ENCODE assay signal across 24 mouse cellular contexts in the genomic region with DNA sequence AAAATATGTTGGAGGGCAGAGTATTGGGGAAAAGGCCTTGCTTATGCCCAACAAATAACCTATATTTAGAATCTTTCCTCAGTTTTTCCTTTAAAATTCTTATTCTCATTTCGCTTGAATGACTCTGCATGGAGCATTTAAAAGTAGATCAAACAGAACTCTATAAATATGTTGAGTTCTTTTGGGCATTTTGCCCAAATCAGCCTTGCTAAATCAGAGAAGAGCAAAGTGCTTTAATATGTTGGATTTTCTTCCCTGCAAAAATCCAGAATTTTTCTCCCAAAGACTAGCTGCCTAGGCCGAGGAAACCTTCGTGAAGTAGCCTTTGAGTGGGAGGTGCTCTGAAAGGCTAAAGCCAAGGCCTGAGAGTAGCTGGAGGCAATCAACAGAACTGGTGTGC.
DNase-seq lines count a peak whose midpoint lies in the region; ATAC-seq and TF ChIP-seq lines count a peak whose summit lies in the region.
"Had no signal": no experiment of that assay in that cellular context is flagged by ENCODE, and none has a peak within 500 bp of the region (broad histone marks: within the 10 kb centered on the region; RNA-seq: fewer than 3 reads in every experiment).

No protein-coding gene starts in this region.

- no peak overlapping the region for H3K4me2 ChIP-seq in embryonic facial prominence, embryonic 14.5 days (ENCODE audit: low read depth, low read length)
- no peak overlapping the region for H3K4me2 ChIP-seq in lung, postnatal 0 days (replicated peaks; ENCODE audit: low read depth, low read length)
- H3K4me2 ChIP-seq: forebrain, embryonic 12.5 days; heart, embryonic 13.5 days; kidney, embryonic 15.5 days; limb, embryonic 15.5 days; stomach, embryonic 15.5 days had no signal

- TF ChIP-seq CTCF in lung, postnatal 0 days (IDR thresholded peaks at IDR 0.05): no peak
- no peak for TF ChIP-seq CTCF in cortical plate, adult 2 months (IDR thresholded peaks at IDR 0.05; ENCODE audit: extremely low read depth, insufficient read depth, low read length)

- H3K36me3 ChIP-seq in embryonic facial prominence, embryonic 14.5 days (ENCODE audit: control insufficient read depth, insufficient read depth, low read length): no peaks in the 10 kb centered on the region
- no peaks in the 10 kb centered on the region for H3K36me3 ChIP-seq in embryonic facial prominence, embryonic 10.5 days (replicated peaks)
- H3K36me3 ChIP-seq in lung, postnatal 0 days (ENCODE audit: insufficient read depth, low read length): no peaks in the 10 kb centered on the region
- H3K36me3 ChIP-seq: forebrain, embryonic 12.5 days; heart, embryonic 13.5 days; kidney, embryonic 15.5 days; limb, embryonic 15.5 days; midbrain, embryonic 10.5 days; stomach, embryonic 15.5 days had no signal

- DNase-seq in embryonic facial prominence, embryonic 14.5 days (ENCODE audit: low spot score): peak; percentile 61
- no peak for DNase-seq in embryonic facial prominence, embryonic 10.5 days (ENCODE audit: low spot score)
- DNase-seq in left cerebral cortex, adult 11 months (ENCODE audit: low spot score): peak; percentile 4
- no peak for DNase-seq in left cerebral cortex, adult 9 months (ENCODE audit: low spot score in 2 of 2)
- peak; percentile 19 for DNase-seq in lung, postnatal 0 days (ENCODE audit: low spot score)
- DNase-seq in lung, adult 18-20 months: no peak
- no peak for DNase-seq in spleen, adult 12 weeks (ENCODE audit: low spot score)
- DNase-seq: adrenal gland, postnatal 14 days; cerebellum, adult 9-11 months; gastrocnemius, postnatal 36 days; heart, adult 2 months; heart, postnatal 14 days; kidney, adult 11 months; kidney, postnatal 36 days; layer of hippocampus, postnatal 36 days; right cerebral cortex, postnatal 4 days had no signal

- H3K9ac ChIP-seq in embryonic facial prominence, embryonic 14.5 days (ENCODE audit: low read depth, low read length): no peak overlapping the region
- H3K9ac ChIP-seq in lung, postnatal 0 days (replicated peaks; ENCODE audit: low read depth): no peak overlapping the region
- H3K9ac ChIP-seq: forebrain, embryonic 12.5 days; heart, embryonic 13.5 days; kidney, embryonic 15.5 days; limb, embryonic 15.5 days; liver, embryonic 14.5 days; stomach, embryonic 15.5 days had no signal

- H3K27me3 ChIP-seq in embryonic facial prominence, embryonic 14.5 days (replicated peaks; ENCODE audit: control insufficient read depth, insufficient read depth, low read length): peaks cover 3% of the 10 kb centered on the region; the same call in 1 of the 2 replicates
- peaks cover 84% of the 10 kb centered on the region for H3K27me3 ChIP-seq in embryonic facial prominence, embryonic 10.5 days (replicated peaks; ENCODE audit: low read depth, poor library complexity, severe bottlenecking)
- H3K27me3 ChIP-seq in lung, postnatal 0 days (replicated peaks; ENCODE audit: insufficient read depth, low read length): no peaks in the 10 kb centered on the region
- H3K27me3 ChIP-seq: heart, embryonic 13.5 days; stomach, embryonic 15.5 days had no signal

- 51% methylated on average over 3 of the region's 3 CpGs for WGBS in embryonic facial prominence, embryonic 14.5 days
- 65% methylated on average over 3 of the region's 3 CpGs for WGBS in embryonic facial prominence, embryonic 10.5 days
- 38% methylated on average over 3 of the region's 3 CpGs for WGBS in lung, postnatal 0 days

- no peak for ATAC-seq in embryonic facial prominence, embryonic 14.5 days (ENCODE audit: low read depth)
- no peak for ATAC-seq in lung, postnatal 0 days

- H3K27ac ChIP-seq in embryonic facial prominence, embryonic 14.5 days (replicated peaks; ENCODE audit: low read depth, low read length): 0 out of 2 replicates have a peak overlapping the region, but pooled peaks have one; percentile 15
- H3K27ac ChIP-seq in embryonic facial prominence, embryonic 10.5 days (replicated peaks): no peak overlapping the region
- no peak overlapping the region for H3K27ac ChIP-seq in lung, postnatal 0 days (ENCODE audit: low read length)
- peak overlapping the region; percentile 71; the same call in 1 of the 2 replicates for H3K27ac ChIP-seq in cortical plate, adult 2 months (ENCODE audit: insufficient read depth, low read length)
- H3K27ac ChIP-seq: forebrain, embryonic 12.5 days; heart, adult 2 months; heart, embryonic 13.5 days; kidney, embryonic 15.5 days; limb, embryonic 15.5 days; liver, embryonic 14.5 days; midbrain, embryonic 10.5 days; stomach, embryonic 15.5 days had no signal

- no peaks in the 10 kb centered on the region for H3K4me1 ChIP-seq in embryonic facial prominence, embryonic 14.5 days (ENCODE audit: control insufficient read depth, insufficient read depth, low read length)
- H3K4me1 ChIP-seq in embryonic facial prominence, embryonic 10.5 days: no peaks in the 10 kb centered on the region
- H3K4me1 ChIP-seq in lung, postnatal 0 days (ENCODE audit: insufficient read depth, low read depth, low read length): no peaks in the 10 kb centered on the region
- H3K4me1 ChIP-seq in cortical plate, adult 2 months (ENCODE audit: control insufficient read depth, insufficient read depth, low read length): peaks cover 2% of the 10 kb centered on the region; the same call in 1 of the 2 replicates
- H3K4me1 ChIP-seq: forebrain, embryonic 12.5 days; kidney, embryonic 15.5 days; limb, embryonic 15.5 days; midbrain, embryonic 10.5 days; stomach, embryonic 15.5 days had no signal

- H3K9me3 ChIP-seq in embryonic facial prominence, embryonic 14.5 days (ENCODE audit: control insufficient read depth, low read length): no peaks in the 10 kb centered on the region
- H3K9me3 ChIP-seq in embryonic facial prominence, embryonic 10.5 days: no peaks in the 10 kb centered on the region
- no peaks in the 10 kb centered on the region for H3K9me3 ChIP-seq in lung, postnatal 0 days (ENCODE audit: low read length)
- H3K9me3 ChIP-seq: forebrain, embryonic 12.5 days; heart, embryonic 13.5 days; kidney, embryonic 15.5 days; limb, embryonic 15.5 days; midbrain, embryonic 10.5 days; stomach, embryonic 15.5 days had no signal

- no peak for TF ChIP-seq EP300 in lung, postnatal 0 days (IDR thresholded peaks at IDR 0.05)

- no peak for TF ChIP-seq POLR2A in cortical plate, adult 2 months (IDR thresholded peaks at IDR 0.05; ENCODE audit: extremely low read depth, insufficient read depth, low read length)

- H3K4me3 ChIP-seq in embryonic facial prominence, embryonic 14.5 days (ENCODE audit: low read depth, low read length): no peak overlapping the region
- no peak overlapping the region for H3K4me3 ChIP-seq in embryonic facial prominence, embryonic 10.5 days
- H3K4me3 ChIP-seq in lung, postnatal 0 days (ENCODE audit: low read depth, low read length): no peak overlapping the region
- no peak overlapping the region for H3K4me3 ChIP-seq in cortical plate, adult 2 months (ENCODE audit: insufficient read depth, low read length)
- H3K4me3 ChIP-seq: forebrain, embryonic 12.5 days; heart, adult 2 months; heart, embryonic 13.5 days; kidney, embryonic 15.5 days; limb, embryonic 15.5 days; midbrain, embryonic 10.5 days; stomach, embryonic 15.5 days had no signal

Comparison
In these comparisons a context has a peak if more than half of its experiments do, and no peak if none do; other contexts are left out.
1. DNase-seq: peak in embryonic facial prominence, embryonic 14.5 days (single experiment), left cerebral cortex, adult 11 months (single experiment) and lung, postnatal 0 days (single experiment); none in embryonic facial prominence, embryonic 10.5 days (single experiment), left cerebral cortex, adult 9 months (0 of 2), lung, adult 18-20 months (0 of 2) and spleen, adult 12 weeks (single experiment).
2. H3K27ac ChIP-seq: peak in embryonic facial prominence, embryonic 14.5 days (single experiment) and cortical plate, adult 2 months (single experiment); none in embryonic facial prominence, embryonic 10.5 days (single experiment) and lung, postnatal 0 days (single experiment).